Mouse (Mus musculus): ENCODE data around the gene Fhdc1.

GRCm38 (mm10) chr3:84432797-84433445 is 47.3 kb downstream of the Fhdc1 start:
- TF ChIP-seq EP300 (IDR thresholded peaks at IDR 0.05; ENCODE audit: low read depth): no peak
- TF ChIP-seq CTCF (IDR thresholded peaks at IDR 0.05; ENCODE audit: low read depth): no peak

Measured in heart, postnatal 0 days (tissue).